Mouse (Mus musculus) kidney, adult 8-10 months (tissue): ENCODE data around the gene 1700013G24Rik.

ENCODE experiments used
- DNase-seq, 2 experiments: peaks; one replicate each; pipeline ENCODE4 v3.0.0; 2022

1700013G24Rik gene

DNA sequence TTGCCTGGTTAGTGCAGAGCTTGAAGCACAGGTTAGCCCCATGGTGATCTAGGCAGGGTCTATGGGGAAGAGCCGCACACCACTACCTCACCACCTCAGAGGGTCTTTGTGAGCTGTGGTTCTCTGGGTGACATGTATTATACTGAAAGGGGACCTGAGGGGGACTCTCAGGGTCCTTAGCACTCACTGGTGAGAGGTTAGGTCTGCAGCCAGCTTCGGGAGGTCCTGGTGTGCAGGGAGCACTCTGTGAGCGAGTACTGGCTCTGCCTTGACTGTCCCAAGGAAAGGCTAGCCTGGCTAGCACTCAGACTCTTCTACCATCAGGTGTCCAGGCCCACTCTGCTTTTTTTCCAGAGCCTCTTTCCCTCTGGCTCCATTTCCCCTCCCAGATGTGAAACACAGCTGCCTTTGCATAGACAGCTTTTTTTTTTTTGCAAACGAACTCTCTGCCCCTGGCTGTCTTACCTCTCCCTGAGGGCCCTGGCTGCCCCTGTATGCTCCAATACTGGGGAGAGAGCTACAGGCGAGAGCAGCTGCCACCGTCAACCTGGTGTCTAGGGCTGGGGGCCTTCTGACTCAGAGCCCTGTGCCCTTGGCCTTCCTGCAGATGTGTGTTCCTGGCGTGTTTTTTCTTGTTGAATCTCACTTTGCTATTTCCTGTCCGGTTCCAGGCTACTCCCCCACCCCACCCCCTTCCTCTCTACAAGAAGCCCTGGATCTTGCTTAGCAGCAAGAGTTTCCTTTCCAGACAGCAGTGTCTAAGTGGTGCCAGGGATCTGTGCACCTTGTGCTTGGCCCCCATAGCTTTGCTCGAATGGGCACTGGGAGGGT is 45.0 kb downstream of the 1700013G24Rik start:
- DNase-seq: peak; percentile 46 to 60

DNA sequence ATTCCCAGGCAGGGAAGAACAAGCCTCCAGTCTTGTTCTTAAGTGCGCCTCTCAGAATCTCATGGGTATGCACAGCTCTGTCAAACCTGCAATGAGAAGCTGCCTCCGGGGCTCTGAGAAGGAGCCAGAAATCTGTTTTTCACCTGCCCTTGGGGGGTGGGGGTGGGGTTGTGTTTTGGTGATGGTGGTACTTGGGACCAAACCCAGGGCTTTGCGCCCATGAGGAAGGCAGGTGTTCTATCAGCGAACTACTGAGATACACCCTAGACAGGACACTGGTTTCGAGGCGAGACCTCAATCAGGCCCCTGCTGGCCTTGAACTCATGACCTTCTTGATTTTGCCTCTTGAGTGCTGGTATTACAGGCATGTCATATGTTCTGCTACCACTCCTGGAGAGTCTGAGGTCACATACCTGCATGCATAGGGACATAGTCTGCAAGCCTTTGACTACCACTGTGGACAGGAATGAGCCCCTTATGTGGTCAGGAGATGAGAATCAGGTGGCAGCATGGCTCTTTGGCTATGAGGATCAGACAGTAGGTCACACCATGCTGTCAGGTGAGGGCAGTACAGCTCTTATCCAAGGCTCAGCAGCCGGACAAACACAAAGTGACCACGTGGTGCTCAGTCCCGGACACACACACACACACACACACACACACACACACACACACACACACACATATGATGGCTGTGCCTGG is 45.9 kb downstream of the 1700013G24Rik start:
- no peak for DNase-seq

DNA sequence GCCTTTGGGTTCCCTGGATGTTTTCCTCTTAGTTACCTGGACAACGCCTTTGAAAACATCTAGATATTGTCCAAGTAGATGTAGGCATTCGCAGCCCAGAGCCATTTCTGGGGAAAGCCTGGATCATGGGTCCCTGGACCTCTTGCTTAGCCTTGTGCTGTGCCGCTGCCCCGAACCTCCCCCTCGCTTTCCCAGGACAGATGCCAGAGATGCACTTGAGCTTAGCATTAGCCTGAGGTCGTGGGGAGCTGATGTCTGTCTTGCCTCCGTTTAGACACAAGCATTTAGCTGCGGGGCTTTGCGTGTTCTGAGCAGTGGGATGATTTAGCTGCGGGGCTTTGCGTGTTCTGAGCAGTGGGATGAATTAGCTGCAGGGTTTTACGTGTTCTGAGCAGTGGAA is 47.1 kb downstream of the 1700013G24Rik start:
- no peak for DNase-seq

DNA sequence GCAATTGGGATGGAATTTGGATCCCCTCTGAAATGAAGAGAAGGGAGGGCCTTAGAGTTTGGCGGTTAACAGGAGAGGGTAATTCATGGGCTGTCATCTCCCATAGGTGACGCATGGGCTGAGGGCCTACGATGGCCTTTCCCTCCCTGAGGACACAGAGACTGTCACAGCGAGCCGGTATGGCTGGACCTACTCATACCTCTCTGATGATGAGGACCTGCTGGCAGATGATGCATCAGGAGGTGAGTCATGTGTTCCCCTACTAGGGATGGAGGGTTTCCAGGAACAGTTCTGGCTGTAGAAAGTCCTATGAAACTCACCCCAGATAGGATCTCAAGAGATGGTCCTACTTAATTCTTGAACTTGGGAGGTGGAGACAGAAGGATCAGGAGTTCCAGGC is 47.9 kb downstream of the 1700013G24Rik start:
- DNase-seq: no peak

DNA sequence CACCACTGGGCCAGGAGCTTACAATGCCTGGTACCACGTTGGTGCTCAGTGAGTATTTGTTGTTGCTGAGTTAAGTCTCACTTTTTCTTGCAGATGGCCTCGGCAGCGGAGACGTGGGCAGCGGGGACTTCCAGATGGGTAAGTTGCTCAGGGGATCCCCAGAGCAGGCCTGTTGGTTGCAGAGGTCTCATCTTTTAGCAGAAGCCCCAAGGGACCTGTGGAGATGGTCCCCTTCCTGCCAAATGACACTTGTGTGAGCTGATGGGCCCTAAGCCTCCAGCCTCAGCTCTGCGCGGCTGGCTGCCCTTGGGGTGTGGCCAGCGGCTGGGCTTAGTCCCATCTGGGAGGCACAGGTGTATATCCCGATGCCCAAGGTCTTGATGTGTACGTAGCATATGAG is 49.1 kb downstream of the 1700013G24Rik start:
- DNase-seq: no peak

DNA sequence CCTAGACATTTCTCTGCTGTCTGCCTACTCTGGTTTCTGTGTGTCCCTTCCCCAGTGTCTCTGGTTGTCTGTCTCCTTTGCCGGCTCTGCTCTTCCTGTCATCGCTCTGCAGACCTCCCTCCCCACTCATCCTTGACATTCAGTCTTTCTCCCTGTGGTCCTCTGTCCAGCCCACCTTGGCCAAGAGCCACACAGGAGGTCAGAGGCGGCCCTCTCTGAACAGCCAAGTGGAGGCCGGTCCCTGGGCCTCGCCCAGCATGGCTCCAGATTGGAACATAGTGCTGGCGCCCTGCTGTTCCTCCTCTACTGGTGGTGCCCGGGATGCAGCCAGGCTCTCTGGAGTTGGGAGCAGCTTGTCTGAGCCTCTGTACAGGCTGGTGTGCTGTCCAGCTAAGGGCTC is 49.7 kb downstream of the 1700013G24Rik start:
- no peak for DNase-seq

DNA sequence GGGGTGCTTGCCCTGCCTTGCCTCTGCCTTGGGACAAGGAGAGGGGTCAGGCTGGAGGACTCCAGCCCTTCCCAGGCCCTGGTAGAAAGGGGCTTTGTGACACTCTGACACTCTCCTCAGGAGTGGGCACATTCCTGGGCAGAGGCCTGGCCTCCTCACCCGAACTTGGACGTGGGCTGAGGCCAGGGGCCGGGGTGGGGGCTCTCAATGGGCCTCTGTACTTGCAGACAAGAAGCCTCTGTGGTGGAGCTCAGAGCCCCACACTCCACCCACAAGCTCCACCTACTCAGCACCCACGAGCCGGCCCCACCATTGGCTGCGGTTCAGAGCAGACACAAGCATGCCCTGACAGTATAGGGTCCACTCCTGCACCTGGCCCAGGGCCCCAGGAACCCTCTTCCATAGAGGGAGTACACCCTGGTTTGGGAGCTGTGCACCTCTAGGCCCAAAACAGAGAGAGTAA is 50.5 kb downstream of the 1700013G24Rik start:
- no peak for DNase-seq
